Mouse (Mus musculus) lung, embryonic 14.5 days (tissue): Measurements from ENCODE around the gene Slc26a9. TPM values are rescaled to one million over a fixed set of nuclear protein-coding genes. Genes with fewer than 3 reads are reported as not detected.
"Not testable (repeated sequence)": the region's sequence is repeated elsewhere in the genome, so short reads cannot be mapped to it uniquely, and the experiment has no call there.

Experiments used
- ATAC-seq: fragments of 200-750 bp; cut with Nextera tagmentation; 2 replicates; pipeline ENCODE4 v1.8.0; 2017; ENCODE audit warnings: mild to moderate bottlenecking, moderate TSS enrichment, moderate library complexity; ENCODE audit not compliant: insufficient read depth
- DNase-seq: peaks from one replicate; pipeline ENCODE4 v3.0.0-alpha.2; 2015
- H3K27ac ChIP-seq: fragments of 300-500 bp; sonication (generic); 2 replicates; pipeline ENCODE4 v1.5.1; 2014; ENCODE audit warnings: low read depth, mild to moderate bottlenecking, moderate library complexity
- H3K27me3 ChIP-seq: fragments of 300-500 bp; sonication (generic); 2 replicates; pipeline ENCODE4 v1.6.1; 2014; ENCODE audit warnings: low read length, control low read depth; ENCODE audit not compliant: insufficient read depth
- H3K36me3 ChIP-seq: fragments of 300-500 bp; sonication (generic); 2 replicates; pipeline ENCODE4 v1.6.1; 2014; ENCODE audit warnings: control low read depth; ENCODE audit not compliant: insufficient read depth
- H3K4me1 ChIP-seq: fragments of 300-500 bp; sonication (generic); 2 replicates; pipeline ENCODE4 v1.6.1; 2014; ENCODE audit warnings: antibody characterized with exemption, control low read depth; ENCODE audit not compliant: insufficient read depth
- H3K4me2 ChIP-seq: fragments of 300-500 bp; sonication (generic); 2 replicates; pipeline ENCODE4 v1.6.1; 2014; ENCODE audit warnings: mild to moderate bottlenecking
- H3K4me3 ChIP-seq: fragments of 300-500 bp; sonication (generic); 2 replicates; pipeline ENCODE4 v1.5.1; 2014; ENCODE audit warnings: low read depth, low read length
- H3K9ac ChIP-seq: fragments of 300-500 bp; sonication (generic); 2 replicates; pipeline ENCODE4 v1.6.1; 2014
- H3K9me3 ChIP-seq: fragments of 300-500 bp; sonication (generic); 2 replicates; pipeline ENCODE4 v1.6.1; 2016; ENCODE audit warnings: low read depth, low read length, control low read depth
- CTCF ChIP-seq: IDR thresholded peaks from 2 replicates; pipeline ENCODE4 v1.5.1; 2016; ENCODE audit warnings: antibody characterized with exemption, low read depth
- WGBS: fragments of 180-500 bp; shearing (Covaris S2); extraction: QIAGEN DNeasy Blood & Tissue Kit; methylation state at CpG from one replicate; pipeline ENCODE4 v1.1.7; 2014; 5-methylcytosine and 5-hydroxymethylcytosine counted together
- polyA plus RNA-seq: library from polyadenylated mRNA; unstranded; fragments of >200 nt; fragmentation: Nextera tagmentation; extraction: Ambion mirVana; gene quantifications from 2 replicates; pipeline ENCODE4 v1.2.1, GENCODE M21; 2014

Slc26a9 gene
- polyA plus RNA-seq, 1 experiment from 2014 or later = 4.7 TPM

GRCm38 (mm10) chr1:131812631-131813295 lies 68.9 kb downstream of the Slc26a9 start:
- H3K9ac ChIP-seq = no peak overlapping the region
- H3K4me2 ChIP-seq = no peak overlapping the region
- 88% methylated on average over 9 of the region's 9 CpGs for WGBS
- no peak for TF ChIP-seq CTCF
- no peaks in the 10 kb centered on the region for H3K27me3 ChIP-seq
- no peaks in the 10 kb centered on the region for H3K36me3 ChIP-seq
- H3K27ac ChIP-seq = no peak overlapping the region
- DNase-seq (no peak), ATAC-seq (no peak)
- H3K4me3 ChIP-seq = no peak overlapping the region
- no peaks in the 10 kb centered on the region for H3K9me3 ChIP-seq
- H3K4me1 ChIP-seq = no peaks in the 10 kb centered on the region

- no peak for TF ChIP-seq CTCF
- H3K27me3 ChIP-seq = no peaks in the 10 kb centered on the region
Observed at GRCm38 (mm10) chr1:131813731-131814130, 69.9 kb downstream of the Slc26a9 start.

GRCm38 (mm10) chr1:131814191-131814590 lies 70.4 kb downstream of the Slc26a9 start:
- H3K4me1 ChIP-seq = no peaks in the 10 kb centered on the region
- no peak overlapping the region for H3K9ac ChIP-seq
- 81% methylated on average over 3 of the region's 3 CpGs for WGBS
- no peak overlapping the region for H3K4me2 ChIP-seq
- H3K27ac ChIP-seq = no peak overlapping the region
- H3K9me3 ChIP-seq = no peaks in the 10 kb centered on the region
- peak; percentile 14 for DNase-seq
- no peaks in the 10 kb centered on the region for H3K27me3 ChIP-seq
- ATAC-seq = no peak
- TF ChIP-seq CTCF = no peak
- H3K36me3 ChIP-seq = no peaks in the 10 kb centered on the region
- no peak overlapping the region for H3K4me3 ChIP-seq

More at GRCm38 (mm10) chr1:131813731-131814130, 69.9 kb downstream of the Slc26a9 start:
- Histone ChIP-seq H3K9ac (no peak overlapping the region), H3K36me3 (no peaks in the 10 kb centered on the region), H3K27ac (no peak overlapping the region), H3K4me3 (no peak overlapping the region), H3K9me3 (no peaks in the 10 kb centered on the region), H3K4me1 (no peaks in the 10 kb centered on the region), H3K4me2 (no peak overlapping the region)
- ATAC-seq (no peak), DNase-seq (no peak)
- WGBS = 76% methylated on average over 4 of the region's 4 CpGs

- TF ChIP-seq CTCF = no peak
- DNase-seq = no peak
Observed at GRCm38 (mm10) chr1:131816886-131817285, 73.1 kb downstream of the Slc26a9 start.

GRCm38 (mm10) chr1:131820353-131820752 lies 76.5 kb downstream of the Slc26a9 start:
- H3K9ac ChIP-seq, DNase-seq, H3K27ac ChIP-seq, H3K4me1 ChIP-seq, H3K4me2 ChIP-seq, ATAC-seq, H3K36me3 ChIP-seq, H3K27me3 ChIP-seq, H3K9me3 ChIP-seq, H3K4me3 ChIP-seq: not testable (repeated sequence)
- 76% methylated on average over 8 of the region's 9 CpGs for WGBS

More at GRCm38 (mm10) chr1:131816886-131817285, 73.1 kb downstream of the Slc26a9 start:
- ATAC-seq = no peak
- no peaks in the 10 kb centered on the region for H3K4me1 ChIP-seq
- H3K9me3 ChIP-seq = no peaks in the 10 kb centered on the region
- no peak overlapping the region for H3K4me2 ChIP-seq
- H3K27ac ChIP-seq = no peak overlapping the region
- no peak overlapping the region for H3K4me3 ChIP-seq
- no peaks in the 10 kb centered on the region for H3K27me3 ChIP-seq
- H3K36me3 ChIP-seq = no peaks in the 10 kb centered on the region
- WGBS = 84% methylated on average over 6 of the region's 6 CpGs
- H3K9ac ChIP-seq = no peak overlapping the region

- no peaks in the 10 kb centered on the region for H3K9me3 ChIP-seq
- no peak for TF ChIP-seq CTCF
- DNase-seq (no peak), ATAC-seq (no peak)
- no peak overlapping the region for H3K4me2 ChIP-seq
- no peak overlapping the region; the same call in 1 of the 2 replicates for H3K27ac ChIP-seq
- no peaks in the 10 kb centered on the region for H3K4me1 ChIP-seq
- no peaks in the 10 kb centered on the region for H3K36me3 ChIP-seq
- H3K4me3 ChIP-seq = no peak overlapping the region
- WGBS = 59% methylated on average over 10 of the region's 10 CpGs
- no peaks in the 10 kb centered on the region for H3K27me3 ChIP-seq
- no peak overlapping the region for H3K9ac ChIP-seq
Observed at GRCm38 (mm10) chr1:131820887-131821328, 77.1 kb downstream of the Slc26a9 start.

Other genes starting within 250 kb of the Slc26a9 start
- gene Srgap2, start 216.7 kb upstream of the Slc26a9 start, polyA plus RNA-seq = 21.2 TPM in 2 replicates
- 2.7 and 3.4 TPM in 2 replicates for gene Fam72a, start 216.1 kb upstream of the Slc26a9 start, polyA plus RNA-seq
- not detected in 2 replicates for gene Avpr1b, start 144.8 kb upstream of the Slc26a9 start, polyA plus RNA-seq
- gene Ctse, start 105.7 kb upstream of the Slc26a9 start, polyA plus RNA-seq = 0.32 and 0.78 TPM in 2 replicates
- 1.4 and 1.6 TPM in 2 replicates for gene Rab7b, start 55.3 kb upstream of the Slc26a9 start, polyA plus RNA-seq
- 0.08 and 0.50 TPM in 2 replicates for gene Pm20d1, start 53.4 kb downstream of the Slc26a9 start, polyA plus RNA-seq
- 10.3 and 11.4 TPM in 2 replicates for gene Slc41a1, start 83.5 kb downstream of the Slc26a9 start, polyA plus RNA-seq
- 13.8 and 14.6 TPM in 2 replicates for gene Rab29, start 123.2 kb downstream of the Slc26a9 start, polyA plus RNA-seq
- gene Nucks1, start 166.5 kb downstream of the Slc26a9 start, polyA plus RNA-seq = 64.9 and 66.1 TPM in 2 replicates
- gene Slc45a3, start 218.9 kb downstream of the Slc26a9 start, polyA plus RNA-seq = 1.8 and 2.2 TPM in 2 replicates